Mouse (Mus musculus) heart, embryonic 16.5 days (tissue): Measurements from ENCODE around the gene Eps15. TPM values are rescaled to one million over a fixed set of nuclear protein-coding genes. Genes with fewer than 3 reads are reported as not detected.

Source experiments
- ATAC-seq: fragments of 200-750 bp; cut with Nextera tagmentation; replicated peaks from 2 replicates; pipeline ENCODE4 v1.8.0; 2017; ENCODE audit warnings: moderate number of reproducible peaks; ENCODE audit not compliant: insufficient read depth, low FRiP score; ENCODE audit errors: extremely low read depth
- H3K27ac ChIP-seq: fragments of 300-500 bp; sonication (generic); 2 replicates; pipeline ENCODE4 v1.5.1; 2014; ENCODE audit warnings: mild to moderate bottlenecking, low read length, control low read depth, moderate library complexity
- H3K27me3 ChIP-seq: fragments of 300-500 bp; sonication (generic); 2 replicates; pipeline ENCODE4 v1.6.1; 2014; ENCODE audit warnings: low read length, mixed read lengths; ENCODE audit not compliant: control insufficient read depth, insufficient read depth
- H3K36me3 ChIP-seq: fragments of 300-500 bp; sonication (generic); 2 replicates; pipeline ENCODE4 v1.6.1; 2014; ENCODE audit not compliant: control insufficient read depth, insufficient read depth
- H3K4me1 ChIP-seq: fragments of 300-500 bp; sonication (generic); 2 replicates; pipeline ENCODE4 v1.6.1; 2014; ENCODE audit warnings: low read length, mixed read lengths; ENCODE audit not compliant: control insufficient read depth, insufficient read depth
- H3K4me2 ChIP-seq: fragments of 300-500 bp; sonication (generic); 2 replicates; pipeline ENCODE4 v1.6.1; 2014; ENCODE audit warnings: low read depth, mild to moderate bottlenecking, control low read depth, low read length
- H3K4me3 ChIP-seq: fragments of 300-500 bp; sonication (generic); 2 replicates; pipeline ENCODE4 v1.5.1; 2014; ENCODE audit warnings: mild to moderate bottlenecking, control low read depth, low read length
- H3K9ac ChIP-seq: fragments of 300-500 bp; sonication (generic); 2 replicates; pipeline ENCODE4 v1.6.1; 2014; ENCODE audit warnings: low read length, control low read depth
- H3K9me3 ChIP-seq: fragments of 300-500 bp; sonication (generic); replicated peaks from 2 replicates; pipeline ENCODE4 v1.6.1; 2016; ENCODE audit warnings: low read length; ENCODE audit not compliant: control insufficient read depth
- WGBS: fragments of 180-500 bp; shearing (Covaris S2); extraction: QIAGEN DNeasy Blood & Tissue Kit; methylation state at CpG from one replicate; pipeline ENCODE4 v1.1.7; 2014; 5-methylcytosine and 5-hydroxymethylcytosine counted together
- polyA plus RNA-seq: library from polyadenylated mRNA; unstranded; fragments of >200 nt; fragmentation: Nextera tagmentation; extraction: Ambion mirVana; gene quantifications from 2 replicates; pipeline ENCODE4 v1.2.1, GENCODE M21; 2015

Gene Eps15
- 30.3 and 31.1 TPM in 2 replicates for polyA plus RNA-seq

GRCm38 (mm10) chr4:109279689-109280458, at the start of gene Eps15:
Gene Eps15 (plus strand): TSS chr4:109280268.
- Histone ChIP-seq H3K27me3 (no peaks in the 10 kb centered on the region), H3K27ac (peak within 1 kb of the TSS; percentile 85), H3K9me3 (no peaks in the 10 kb centered on the region), H3K4me3 (peak within 1 kb of the TSS; percentile 92), H3K36me3 (no peaks in the 10 kb centered on the region), H3K4me1 (peaks cover 12% of the 10 kb centered on the region), H3K4me2 (peak within 1 kb of the TSS; percentile 90), H3K9ac (peak within 1 kb of the TSS; percentile 91)
- WGBS, result 5% methylated on average over 32 of the region's 44 CpGs
- peak; percentile 97 for ATAC-seq

GRCm38 (mm10) chr4:109234185-109234584, 45.9 kb upstream of the Eps15 start, which contains the start of gene Calr4:
Gene Calr4 (plus strand): TSS chr4:109234485.
- Histone ChIP-seq H3K27me3 (no peaks in the 10 kb centered on the region), H3K36me3 (no peaks in the 10 kb centered on the region), H3K9me3 (no peaks in the 10 kb centered on the region), H3K4me2 (no peak within 1 kb of the TSS), H3K9ac (no peak within 1 kb of the TSS), H3K27ac (no peak within 1 kb of the TSS), H3K4me3 (no peak within 1 kb of the TSS), H3K4me1 (no peaks in the 10 kb centered on the region)
- 70% methylated on average over 2 of the region's 2 CpGs for WGBS
- ATAC-seq, result no peak

GRCm38 (mm10) chr4:109234806-109235350, 45.2 kb upstream of the Eps15 start:
- no peak overlapping the region for H3K27ac ChIP-seq
- no peaks in the 10 kb centered on the region for H3K36me3 ChIP-seq
- H3K9ac ChIP-seq, result no peak overlapping the region
- no peaks in the 10 kb centered on the region for H3K4me1 ChIP-seq
- no peak for ATAC-seq
- H3K27me3 ChIP-seq, result no peaks in the 10 kb centered on the region
- no peak overlapping the region for H3K4me2 ChIP-seq
- H3K4me3 ChIP-seq, result no peak overlapping the region
- H3K9me3 ChIP-seq, result no peaks in the 10 kb centered on the region
- 65% methylated on average over 9 of the region's 9 CpGs for WGBS

GRCm38 (mm10) chr4:109236186-109236879, 43.7 kb upstream of the Eps15 start:
- Histone ChIP-seq H3K27me3 (no peaks in the 10 kb centered on the region), H3K4me3 (no peak overlapping the region), H3K4me2 (no peak overlapping the region), H3K9me3 (no peaks in the 10 kb centered on the region), H3K36me3 (no peaks in the 10 kb centered on the region), H3K27ac (no peak overlapping the region), H3K9ac (no peak overlapping the region), H3K4me1 (peaks cover 2% of the 10 kb centered on the region)
- 68% methylated on average over 7 of the region's 7 CpGs for WGBS
- ATAC-seq, result no peak

- H3K27ac ChIP-seq, result no peak overlapping the region
- no peaks in the 10 kb centered on the region for H3K36me3 ChIP-seq
- no peaks in the 10 kb centered on the region for H3K27me3 ChIP-seq
- peaks cover 11% of the 10 kb centered on the region for H3K4me1 ChIP-seq
- no peak for ATAC-seq
- H3K4me3 ChIP-seq, result no peak overlapping the region
- H3K9ac ChIP-seq, result no peak overlapping the region
- 70% methylated on average over 24 of the region's 24 CpGs for WGBS
- H3K9me3 ChIP-seq, result no peaks in the 10 kb centered on the region
- no peak overlapping the region for H3K4me2 ChIP-seq
Observed at GRCm38 (mm10) chr4:109238428-109239268, 41.4 kb upstream of the Eps15 start.

GRCm38 (mm10) chr4:109241221-109241620, 38.8 kb upstream of the Eps15 start:
- Histone ChIP-seq H3K9ac (no peak overlapping the region), H3K4me2 (no peak overlapping the region), H3K9me3 (no peaks in the 10 kb centered on the region), H3K4me1 (peaks cover 11% of the 10 kb centered on the region), H3K27me3 (no peaks in the 10 kb centered on the region), H3K27ac (no peak overlapping the region), H3K36me3 (no peaks in the 10 kb centered on the region), H3K4me3 (no peak overlapping the region)
- ATAC-seq, result no peak

- Histone ChIP-seq H3K4me1 (peaks cover 11% of the 10 kb centered on the region), H3K36me3 (no peaks in the 10 kb centered on the region), H3K9ac (no peak overlapping the region), H3K27ac (0 out of 2 replicates have a peak overlapping the region, but pooled peaks have one; percentile 14), H3K9me3 (no peaks in the 10 kb centered on the region), H3K4me3 (no peak overlapping the region), H3K4me2 (no peak overlapping the region), H3K27me3 (no peaks in the 10 kb centered on the region)
- 0 out of 2 replicates have a peak, but pooled peaks have one; percentile 49 for ATAC-seq
- 27% methylated on average over 4 of the region's 4 CpGs for WGBS
Observed at GRCm38 (mm10) chr4:109241934-109242333, 38.1 kb upstream of the Eps15 start.

GRCm38 (mm10) chr4:109244506-109244905, 35.6 kb upstream of the Eps15 start:
- Histone ChIP-seq H3K9me3 (no peaks in the 10 kb centered on the region), H3K4me2 (no peak overlapping the region), H3K27me3 (no peaks in the 10 kb centered on the region), H3K27ac (no peak overlapping the region), H3K4me1 (peaks cover 11% of the 10 kb centered on the region), H3K9ac (no peak overlapping the region), H3K4me3 (no peak overlapping the region), H3K36me3 (no peaks in the 10 kb centered on the region)
- no peak for ATAC-seq
- WGBS, result 77% methylated on average over 7 of the region's 7 CpGs
